Mouse (Mus musculus): Measurements from ENCODE around the gene Mettl21a. TPM values are rescaled to one million over a fixed set of nuclear protein-coding genes. Genes with fewer than 3 reads are reported as not detected.

Mettl21a gene
- 16.8 TPM for polyA plus RNA-seq (2015; fragmentation: Illumina TruSeq; extraction: RNeasy Lipid Tissue Mini Kit (QIAGEN cat#74804); ENCODE audit: low read depth, low replicate concordance)

DNA sequence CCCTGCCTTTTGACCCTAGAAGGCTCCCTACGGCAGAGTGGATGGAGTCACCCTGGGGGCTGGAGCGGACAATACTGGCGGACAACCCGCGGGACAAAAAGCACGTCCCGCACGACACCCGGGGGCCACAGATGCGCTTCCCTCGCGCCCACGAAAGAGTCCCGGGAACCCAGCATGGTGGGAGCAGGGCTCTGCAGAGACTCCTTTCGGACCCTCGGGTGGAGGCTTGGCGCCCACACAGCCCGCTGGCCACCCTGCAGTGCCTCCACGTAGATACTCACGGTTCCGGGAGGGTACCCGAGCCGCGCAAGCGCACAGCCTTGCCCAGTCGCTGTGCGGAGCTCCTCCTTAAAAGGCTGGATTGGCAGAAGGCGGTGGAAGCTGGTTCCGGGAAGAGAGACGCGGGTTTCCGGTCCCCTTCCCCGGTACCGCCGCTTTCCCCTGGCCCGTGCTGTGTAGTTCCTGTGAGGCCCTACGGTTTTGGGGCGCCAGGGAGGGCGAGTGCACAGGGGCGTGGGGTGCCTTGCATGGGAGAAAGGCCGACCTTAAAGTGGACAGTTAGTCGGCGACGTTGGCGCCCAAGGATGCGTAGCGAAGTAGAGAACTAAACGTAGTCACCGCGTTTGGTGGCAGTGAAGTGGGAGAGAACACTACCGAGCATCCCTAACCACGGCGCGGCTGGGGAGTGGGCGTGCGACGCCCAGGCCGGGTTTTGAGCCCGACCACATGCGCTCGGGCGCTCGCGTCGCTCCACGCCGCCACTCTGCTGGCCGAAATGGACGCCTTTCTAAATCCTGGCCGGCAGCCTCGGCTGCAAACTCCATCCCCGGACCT, at the start of gene Mettl21a:
TSS of gene Mettl21a (minus strand) at position 362 of the 834 bp plus-strand sequence.

Other genes with a start within 250 kb of the Mettl21a start
- gene Creb1, start 84.6 kb downstream of the Mettl21a start, polyA plus RNA-seq (2015; fragmentation: Illumina TruSeq; extraction: RNeasy Lipid Tissue Mini Kit (QIAGEN cat#74804); ENCODE audit: low read depth, low replicate concordance): 26.1 TPM
- gene Ccnyl1, start 73.2 kb upstream of the Mettl21a start, polyA plus RNA-seq (2015; fragmentation: Illumina TruSeq; extraction: RNeasy Lipid Tissue Mini Kit (QIAGEN cat#74804); ENCODE audit: low read depth, low replicate concordance): 18.0 TPM
- 0.73 TPM for gene Fzd5, start 120.5 kb upstream of the Mettl21a start, polyA plus RNA-seq (2015; fragmentation: Illumina TruSeq; extraction: RNeasy Lipid Tissue Mini Kit (QIAGEN cat#74804); ENCODE audit: low read depth, low replicate concordance)

Data from brain, adult 10 weeks (tissue).